Mouse (Mus musculus): ENCODE data around the gene Gm17535. TPM values are rescaled to one million over a fixed set of nuclear protein-coding genes. Genes with fewer than 3 reads are reported as not detected.
"Not testable (repeated sequence)": the region's sequence is repeated elsewhere in the genome, so short reads cannot be mapped to it uniquely, and the experiment has no call there.

The Gm17535 gene
- polyA plus RNA-seq, 1 experiment from 2014 or later, result not detected

DNA sequence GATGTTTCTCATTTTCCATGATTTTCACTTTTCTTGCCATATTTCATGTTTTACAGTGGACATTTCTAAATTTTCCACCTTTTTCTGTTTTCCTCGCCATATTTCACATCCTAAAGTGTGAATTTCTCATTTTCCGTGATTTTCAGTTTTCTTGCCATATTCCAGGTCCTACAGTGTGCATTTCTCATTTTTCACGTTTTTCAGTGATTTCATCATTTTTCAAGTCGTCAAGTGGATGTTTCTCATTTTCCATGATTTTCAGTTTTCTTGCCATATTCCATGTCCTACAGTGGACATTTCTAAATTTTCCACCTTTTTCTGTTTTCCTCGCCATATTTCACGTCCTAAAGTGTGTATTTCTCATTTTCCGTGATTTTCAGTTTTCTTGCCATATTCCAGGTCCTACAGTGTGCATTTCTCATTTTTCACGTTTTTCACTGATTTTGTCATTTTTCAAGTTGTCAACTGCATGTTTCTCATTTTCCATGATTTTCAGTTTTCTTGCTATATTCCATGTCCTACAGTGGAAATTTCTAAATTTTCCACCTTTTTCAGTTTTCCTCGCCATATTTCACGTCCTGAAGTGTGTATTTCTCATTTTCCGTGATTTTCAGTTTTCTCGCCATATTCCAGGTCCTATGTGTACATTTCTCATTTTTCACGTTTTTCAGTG, 11.0 kb upstream of the Gm17535 start, which contains the start of gene Gm10718:
Gene Gm10718 (plus strand): TSS at position 236 of the 673 bp plus-strand sequence.
- 73% methylated on average over 9 of the region's 13 CpGs for WGBS
- not testable (repeated sequence) for H3K4me3 ChIP-seq (ENCODE audit: low read depth, low read length); H3K27ac ChIP-seq (ENCODE audit: low read length); DNase-seq (ENCODE audit: low spot score); H3K9me3 ChIP-seq (ENCODE audit: low read length); ATAC-seq; H3K27me3 ChIP-seq (replicated peaks; ENCODE audit: insufficient read depth, low read length); H3K4me2 ChIP-seq (replicated peaks; ENCODE audit: low read depth, low read length); H3K9ac ChIP-seq (replicated peaks; ENCODE audit: low read depth); H3K36me3 ChIP-seq (ENCODE audit: insufficient read depth, low read length); H3K4me1 ChIP-seq (ENCODE audit: insufficient read depth, low read depth, low read length)

DNA sequence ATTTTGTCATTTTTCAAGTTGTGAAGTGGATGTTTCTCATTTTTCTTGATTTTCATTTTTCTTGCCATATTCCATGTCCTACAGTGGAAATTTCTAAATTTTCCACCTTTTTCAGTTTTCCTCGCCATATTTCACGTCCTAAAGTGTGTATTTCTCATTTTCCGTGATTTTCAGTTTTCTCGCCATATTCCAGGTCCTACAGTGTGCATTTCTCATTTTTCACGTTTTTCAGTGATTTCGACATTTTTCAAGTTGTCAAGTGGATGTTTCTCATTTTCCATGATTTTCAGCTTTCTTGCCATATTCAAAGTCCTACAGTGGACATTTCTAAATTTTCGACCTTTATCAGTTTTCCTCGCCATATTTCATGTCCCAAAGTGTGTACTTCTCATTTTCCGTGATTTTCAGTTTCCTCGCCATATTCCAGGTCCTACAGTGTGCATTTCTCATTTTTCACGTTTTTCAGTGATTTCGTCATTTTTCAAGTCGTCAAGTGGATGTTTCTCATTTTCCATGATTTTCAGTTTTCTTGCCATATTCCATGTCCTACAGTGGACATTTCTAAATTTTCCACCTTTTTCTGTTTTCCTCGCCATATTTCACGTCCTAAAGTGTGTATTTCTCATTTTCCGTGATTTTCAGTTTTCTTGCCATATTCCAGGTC, 10.3 kb upstream of the Gm17535 start:
- H3K4me2 ChIP-seq (replicated peaks; ENCODE audit: low read depth, low read length); H3K27ac ChIP-seq (ENCODE audit: low read length); H3K27me3 ChIP-seq (replicated peaks; ENCODE audit: insufficient read depth, low read length); H3K36me3 ChIP-seq (ENCODE audit: insufficient read depth, low read length); H3K9me3 ChIP-seq (ENCODE audit: low read length); ATAC-seq; H3K4me1 ChIP-seq (ENCODE audit: insufficient read depth, low read depth, low read length); H3K9ac ChIP-seq (replicated peaks; ENCODE audit: low read depth); H3K4me3 ChIP-seq (ENCODE audit: low read depth, low read length); DNase-seq (ENCODE audit: low spot score): not testable (repeated sequence)
- 70% methylated on average over 15 of the region's 16 CpGs for WGBS

DNA sequence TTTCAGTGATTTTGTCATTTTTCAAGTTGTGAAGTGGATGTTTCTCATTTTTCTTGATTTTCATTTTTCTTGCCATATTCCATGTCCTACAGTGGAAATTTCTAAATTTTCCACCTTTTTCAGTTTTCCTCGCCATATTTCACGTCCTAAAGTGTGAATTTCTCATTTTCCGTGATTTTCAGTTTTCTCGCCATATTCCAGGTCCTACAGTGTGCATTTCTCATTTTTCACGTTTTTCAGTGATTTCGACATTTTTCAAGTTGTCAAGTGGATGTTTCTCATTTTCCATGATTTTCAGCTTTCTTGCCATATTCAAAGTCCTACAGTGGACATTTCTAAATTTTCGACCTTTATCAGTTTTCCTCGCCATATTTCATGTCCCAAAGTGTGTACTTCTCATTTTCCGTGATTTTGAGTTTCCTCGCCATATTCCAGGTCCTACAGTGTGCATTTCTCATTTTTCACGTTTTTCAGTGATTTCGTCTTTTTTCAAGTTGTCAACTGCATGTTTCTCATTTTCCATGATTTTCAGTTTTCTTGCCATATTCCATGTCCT, 9.4 kb upstream of the Gm17535 start, which contains the start of gene Gm10717:
Gene Gm10717 (plus strand): TSS at position 506 of the 556 bp plus-strand sequence.
- not testable (repeated sequence) for H3K9me3 ChIP-seq (ENCODE audit: low read length); H3K4me1 ChIP-seq (ENCODE audit: insufficient read depth, low read depth, low read length); H3K4me3 ChIP-seq (ENCODE audit: low read depth, low read length); H3K9ac ChIP-seq (replicated peaks; ENCODE audit: low read depth); H3K27me3 ChIP-seq (replicated peaks; ENCODE audit: insufficient read depth, low read length); ATAC-seq; H3K27ac ChIP-seq (ENCODE audit: low read length); DNase-seq (ENCODE audit: low spot score); H3K4me2 ChIP-seq (replicated peaks; ENCODE audit: low read depth, low read length); H3K36me3 ChIP-seq (ENCODE audit: insufficient read depth, low read length)
- 75% methylated on average over 12 of the region's 12 CpGs for WGBS

DNA sequence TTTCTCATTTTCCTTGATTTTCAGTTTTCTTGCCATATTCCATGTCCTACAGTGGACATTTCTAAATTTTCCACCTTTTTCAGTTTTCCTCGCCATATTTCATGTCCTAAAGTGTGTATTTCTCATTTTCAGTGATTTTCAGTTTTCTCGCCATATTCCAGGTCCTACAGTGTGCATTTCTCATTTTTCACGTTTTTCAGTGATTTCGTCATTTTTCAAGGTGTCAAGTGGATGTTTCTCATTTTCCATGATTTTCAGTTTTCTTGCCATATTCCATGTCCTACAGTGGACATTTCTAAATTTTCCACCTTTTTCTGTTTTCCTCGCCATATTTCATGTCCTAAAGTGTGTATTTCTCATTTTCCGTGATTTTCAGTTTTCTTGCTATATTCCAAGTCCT, 8.7 kb upstream of the Gm17535 start:
- 60% methylated on average over 4 of the region's 6 CpGs for WGBS
- not testable (repeated sequence) for ATAC-seq; H3K36me3 ChIP-seq (ENCODE audit: insufficient read depth, low read length); H3K4me2 ChIP-seq (replicated peaks; ENCODE audit: low read depth, low read length); H3K4me1 ChIP-seq (ENCODE audit: insufficient read depth, low read depth, low read length); H3K27ac ChIP-seq (ENCODE audit: low read length); H3K27me3 ChIP-seq (replicated peaks; ENCODE audit: insufficient read depth, low read length); H3K9ac ChIP-seq (replicated peaks; ENCODE audit: low read depth); H3K4me3 ChIP-seq (ENCODE audit: low read depth, low read length); H3K9me3 ChIP-seq (ENCODE audit: low read length); DNase-seq (ENCODE audit: low spot score)

DNA sequence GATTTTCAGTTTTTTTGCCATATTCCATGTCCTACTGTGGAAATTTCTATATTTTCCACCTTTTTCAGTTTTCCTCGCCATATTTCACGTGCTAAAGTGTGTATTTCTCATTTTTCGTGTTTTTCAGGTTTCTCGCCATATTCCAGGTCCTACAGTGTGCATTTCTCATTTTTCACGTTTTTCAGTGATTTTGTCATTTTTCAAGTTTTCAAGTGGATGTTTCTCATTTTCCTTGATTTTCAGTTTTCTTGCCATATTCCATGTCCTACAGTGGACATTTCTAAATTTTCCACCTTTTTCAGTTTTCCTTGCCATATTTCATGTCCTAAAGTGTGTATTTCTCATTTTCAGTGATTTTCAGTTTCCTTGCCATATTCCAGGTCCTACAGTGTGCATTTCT, 8.3 kb upstream of the Gm17535 start:
- H3K4me1 ChIP-seq (ENCODE audit: insufficient read depth, low read depth, low read length); H3K27ac ChIP-seq (ENCODE audit: low read length); ATAC-seq; H3K9me3 ChIP-seq (ENCODE audit: low read length); H3K27me3 ChIP-seq (replicated peaks; ENCODE audit: insufficient read depth, low read length); H3K9ac ChIP-seq (replicated peaks; ENCODE audit: low read depth); H3K4me2 ChIP-seq (replicated peaks; ENCODE audit: low read depth, low read length); DNase-seq (ENCODE audit: low spot score); H3K36me3 ChIP-seq (ENCODE audit: insufficient read depth, low read length); H3K4me3 ChIP-seq (ENCODE audit: low read depth, low read length): not testable (repeated sequence)
- 75% methylated on average over 5 of the region's 5 CpGs for WGBS

DNA sequence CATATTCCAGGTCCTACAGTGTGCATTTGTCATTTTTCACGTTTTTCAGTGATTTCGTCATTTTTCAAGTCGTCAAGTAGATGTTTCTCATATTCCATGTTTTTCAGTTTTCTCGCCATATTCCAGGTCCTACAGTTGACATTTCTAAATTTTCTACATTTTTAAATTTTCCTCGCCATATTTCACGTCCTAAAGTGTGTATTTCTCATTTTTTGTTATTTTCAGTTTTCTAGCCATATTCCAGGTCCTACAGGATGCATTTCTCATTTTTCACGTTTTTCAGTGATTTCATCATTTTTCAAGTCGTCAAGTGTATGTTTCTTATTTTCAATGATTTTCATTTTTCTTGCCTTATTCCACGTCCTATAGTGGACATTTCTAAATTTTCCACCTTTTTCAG, 7.7 kb upstream of the Gm17535 start:
- H3K9ac ChIP-seq (replicated peaks; ENCODE audit: low read depth); H3K36me3 ChIP-seq (ENCODE audit: insufficient read depth, low read length); ATAC-seq; H3K9me3 ChIP-seq (ENCODE audit: low read length); H3K4me1 ChIP-seq (ENCODE audit: insufficient read depth, low read depth, low read length); DNase-seq (ENCODE audit: low spot score); H3K27me3 ChIP-seq (replicated peaks; ENCODE audit: insufficient read depth, low read length); H3K27ac ChIP-seq (ENCODE audit: low read length); H3K4me3 ChIP-seq (ENCODE audit: low read depth, low read length); H3K4me2 ChIP-seq (replicated peaks; ENCODE audit: low read depth, low read length): not testable (repeated sequence)
- 67% methylated on average over 9 of the region's 9 CpGs for WGBS

DNA sequence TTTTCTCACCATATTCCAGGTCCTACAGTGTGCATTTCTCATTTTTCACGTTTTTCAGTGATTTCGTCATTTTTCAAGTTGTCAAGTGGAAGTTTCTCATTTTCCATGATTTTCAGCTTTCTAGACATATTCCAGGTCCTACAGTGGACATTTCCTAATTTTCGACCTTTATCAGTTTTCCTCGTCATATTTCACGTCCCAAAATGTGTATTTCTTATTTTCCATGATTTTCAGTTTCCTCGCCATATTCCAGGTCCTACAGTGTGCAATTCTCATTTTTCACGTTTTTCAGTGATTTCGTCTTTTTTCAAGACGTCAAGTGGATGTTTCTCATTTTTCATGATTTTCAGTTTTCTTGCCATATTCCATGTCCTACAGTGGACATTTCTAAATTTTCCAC, 7.2 kb upstream of the Gm17535 start:
- H3K27ac ChIP-seq (ENCODE audit: low read length); H3K27me3 ChIP-seq (replicated peaks; ENCODE audit: insufficient read depth, low read length); H3K4me3 ChIP-seq (ENCODE audit: low read depth, low read length); H3K9ac ChIP-seq (replicated peaks; ENCODE audit: low read depth); H3K4me1 ChIP-seq (ENCODE audit: insufficient read depth, low read depth, low read length); H3K36me3 ChIP-seq (ENCODE audit: insufficient read depth, low read length); H3K9me3 ChIP-seq (ENCODE audit: low read length); H3K4me2 ChIP-seq (replicated peaks; ENCODE audit: low read depth, low read length): not testable (repeated sequence)
- DNase-seq (ENCODE audit: low spot score) (peak; percentile 12), ATAC-seq (0 out of 2 replicates have a peak, but pooled peaks have one; percentile 1)
- 72% methylated on average over 9 of the region's 9 CpGs for WGBS

DNA sequence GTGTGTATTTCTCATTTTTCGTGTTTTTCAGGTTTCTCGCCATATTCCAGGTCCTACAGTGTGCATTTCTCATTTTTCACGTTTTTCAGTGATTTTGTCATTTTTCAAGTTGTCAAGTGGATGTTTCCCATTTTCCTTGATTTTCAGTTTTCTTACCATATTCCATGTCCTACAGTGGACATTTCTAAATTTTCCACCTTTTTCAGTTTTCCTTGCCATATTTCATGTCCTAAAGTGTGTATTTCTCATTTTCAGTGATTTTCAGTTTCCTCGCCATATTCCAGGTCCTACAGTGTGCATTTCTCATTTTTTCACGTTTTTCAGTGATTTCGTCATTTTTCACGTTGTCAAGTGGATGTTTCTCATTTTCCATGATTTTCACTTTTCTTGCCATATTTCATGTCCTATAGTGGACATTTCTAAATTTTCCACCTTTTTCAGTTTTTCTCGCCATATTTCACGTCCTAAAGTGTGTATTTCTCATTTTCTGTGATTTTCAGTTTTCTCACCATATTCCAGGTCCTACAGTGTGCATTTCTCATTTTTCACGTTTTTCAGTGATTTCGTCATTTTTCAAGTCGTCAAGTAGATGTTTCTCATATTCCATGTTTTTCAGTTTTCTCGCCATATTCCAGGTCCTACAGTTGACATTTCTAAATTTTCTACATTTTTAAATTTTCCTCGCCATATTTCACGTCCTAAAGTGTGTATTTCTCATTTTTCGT, 5.0 kb upstream of the Gm17535 start:
- not testable (repeated sequence) for H3K4me3 ChIP-seq (ENCODE audit: low read depth, low read length); DNase-seq (ENCODE audit: low spot score); H3K27ac ChIP-seq (ENCODE audit: low read length); H3K9me3 ChIP-seq (ENCODE audit: low read length); H3K27me3 ChIP-seq (replicated peaks; ENCODE audit: insufficient read depth, low read length); H3K36me3 ChIP-seq (ENCODE audit: insufficient read depth, low read length); H3K4me1 ChIP-seq (ENCODE audit: insufficient read depth, low read depth, low read length); H3K4me2 ChIP-seq (replicated peaks; ENCODE audit: low read depth, low read length); ATAC-seq; H3K9ac ChIP-seq (replicated peaks; ENCODE audit: low read depth)
- WGBS, result 63% methylated on average over 12 of the region's 16 CpGs

DNA sequence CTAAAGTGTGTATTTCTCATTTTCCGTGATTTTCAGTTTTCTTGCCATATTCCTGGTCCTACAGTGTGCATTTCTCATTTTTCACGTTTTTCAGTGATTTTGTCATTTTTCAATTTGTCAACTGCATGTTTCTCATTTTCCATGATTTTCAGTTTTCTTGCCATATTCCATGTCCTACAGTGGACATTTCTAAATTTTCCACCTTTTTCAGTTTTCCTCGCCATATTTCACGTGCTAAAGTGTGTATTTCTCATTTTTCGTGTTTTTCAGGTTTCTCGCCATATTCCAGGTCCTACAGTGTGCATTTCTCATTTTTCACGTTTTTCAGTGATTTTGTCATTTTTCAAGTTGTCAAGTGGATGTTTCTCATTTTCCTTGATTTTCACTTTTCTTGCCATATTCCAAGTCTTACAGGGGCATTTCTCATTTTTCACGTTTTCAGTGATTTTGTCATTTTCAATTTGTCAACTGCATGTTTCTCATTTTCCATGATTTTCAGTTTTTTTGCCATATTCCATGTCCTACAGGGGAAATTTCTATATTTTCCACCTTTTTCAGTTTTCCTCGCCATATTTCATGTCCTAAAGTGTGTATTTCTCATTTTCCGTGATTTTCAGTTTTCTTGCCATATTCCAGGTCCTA, 3.6 kb upstream of the Gm17535 start:
- not testable (repeated sequence) for H3K27ac ChIP-seq (ENCODE audit: low read length); H3K4me1 ChIP-seq (ENCODE audit: insufficient read depth, low read depth, low read length); H3K4me2 ChIP-seq (replicated peaks; ENCODE audit: low read depth, low read length); H3K9ac ChIP-seq (replicated peaks; ENCODE audit: low read depth); H3K4me3 ChIP-seq (ENCODE audit: low read depth, low read length); H3K27me3 ChIP-seq (replicated peaks; ENCODE audit: insufficient read depth, low read length); H3K9me3 ChIP-seq (ENCODE audit: low read length); H3K36me3 ChIP-seq (ENCODE audit: insufficient read depth, low read length)
- ATAC-seq (0 out of 2 replicates have a peak, but pooled peaks have one; percentile 19), DNase-seq (ENCODE audit: low spot score) (peak; percentile 93)
- 66% methylated on average over 2 of the region's 10 CpGs for WGBS

Data from lung, postnatal 0 days (tissue).